Mouse (Mus musculus): ENCODE measurements around the gene Tsr3.
A peak's percentile ranks its signal among the peaks of the same experiment; 100 is the strongest.

Gene Tsr3

GRCm38 (mm10) chr17:25244239-25244638, 4.3 kb downstream of the Tsr3 start:
- DNase-seq: no peak

GRCm38 (mm10) chr17:25248033-25248750, 8.2 kb downstream of the Tsr3 start:
- no peak for DNase-seq

- DNase-seq: no peak
These were observed 10.3 kb downstream of the Tsr3 start for GRCm38 (mm10) chr17:25250181-25250835.

GRCm38 (mm10) chr17:25252643-25253042, 12.7 kb downstream of the Tsr3 start:
- peak; percentile 59 for DNase-seq

- DNase-seq: peak; percentile 44
These were observed 13.8 kb downstream of the Tsr3 start for GRCm38 (mm10) chr17:25253760-25254159.

GRCm38 (mm10) chr17:25255110-25255509, 15.1 kb downstream of the Tsr3 start:
- no peak for DNase-seq

GRCm38 (mm10) chr17:25256140-25256754, 16.3 kb downstream of the Tsr3 start, which contains the start of gene Baiap3:
TSS of gene Baiap3 (minus strand) at chr17:25256364.
- DNase-seq: peak; percentile 62

GRCm38 (mm10) chr17:25257804-25258261, 17.9 kb downstream of the Tsr3 start:
- peak; percentile 40 for DNase-seq

- peak; percentile 22 for DNase-seq
These were observed 24.5 kb downstream of the Tsr3 start for GRCm38 (mm10) chr17:25264453-25264852.

- no peak for DNase-seq
These were observed 30.9 kb downstream of the Tsr3 start for GRCm38 (mm10) chr17:25270795-25271335.

GRCm38 (mm10) chr17:25272326-25272725, 32.4 kb downstream of the Tsr3 start:
- DNase-seq: no peak

- DNase-seq: no peak
These were observed 33.2 kb downstream of the Tsr3 start for GRCm38 (mm10) chr17:25272951-25273705.

- DNase-seq: peak; percentile 100
These were observed 33.9 kb downstream of the Tsr3 start for GRCm38 (mm10) chr17:25273706-25274501.

- DNase-seq: no peak
These were observed 34.8 kb downstream of the Tsr3 start, which contains the start of gene Ube2i for GRCm38 (mm10) chr17:25274571-25275346. TSS of gene Ube2i (minus strand) at chr17:25274622.

- DNase-seq: no peak
These were observed 35.9 kb downstream of the Tsr3 start for GRCm38 (mm10) chr17:25275833-25276232.

GRCm38 (mm10) chr17:25282133-25282532, 42.2 kb downstream of the Tsr3 start:
- peak; percentile 40 for DNase-seq

GRCm38 (mm10) chr17:25285033-25285432, 45.1 kb downstream of the Tsr3 start:
- peak; percentile 88 for DNase-seq

GRCm38 (mm10) chr17:25288842-25289241, 48.9 kb downstream of the Tsr3 start:
- peak; percentile 65 for DNase-seq

- DNase-seq: no peak
These were observed 50.4 kb downstream of the Tsr3 start for GRCm38 (mm10) chr17:25290411-25290810.
